Mouse (Mus musculus) stomach, postnatal 0 days (tissue): ENCODE measurements at regions not wholly inside any gene's neighbourhood (a gene's known extent, or its start where the extent isn't known, plus 50 kb on each side); places are given as distances from the start of the nearest gene placed in this dataset.

Experiments
- CTCF ChIP-seq: IDR thresholded peaks from 2 replicates; pipeline ENCODE4 v1.5.1; 2016; ENCODE audit warnings: antibody characterized with exemption, low read depth, mild to moderate bottlenecking, moderate library complexity
- EP300 ChIP-seq: optimal IDR thresholded peaks from 2 replicates; pipeline ENCODE3; 2016; ENCODE audit warnings: antibody characterized with exemption

DNA sequence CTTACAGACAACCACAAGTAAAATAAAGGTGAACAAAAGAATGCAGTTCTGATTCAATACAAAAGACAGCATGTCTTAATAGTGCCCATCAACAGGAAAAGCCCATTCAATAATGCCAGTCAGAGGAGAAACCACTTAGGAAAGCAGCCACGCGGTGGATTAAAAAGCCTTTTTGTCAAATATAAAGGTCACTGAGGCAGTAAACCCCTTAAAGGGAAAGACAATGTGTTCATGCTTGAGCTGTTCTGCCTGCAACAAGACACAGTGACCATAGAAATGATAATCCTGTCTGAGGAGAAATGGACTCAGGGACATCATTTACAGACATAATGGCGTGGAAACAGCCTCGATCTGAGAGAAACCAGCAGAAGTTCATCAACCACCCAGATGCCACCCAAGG is 1114.3 kb downstream of the Ntrk3 start:
- TF ChIP-seq CTCF (no peak), EP300 (no peak)
